Mouse (Mus musculus) left cerebral cortex, postnatal 14 days (tissue): ENCODE measurements around the gene Taf13. TPM values are rescaled to one million over a fixed set of nuclear protein-coding genes. Genes with fewer than 3 reads are reported as not detected.
"Not testable (repeated sequence)": the region's sequence is repeated elsewhere in the genome, so short reads cannot be mapped to it uniquely, and the experiment has no call there.

ENCODE experiments used
- DNase-seq, 2 experiments: peaks; one replicate each; pipeline ENCODE4 v3.0.0; 2021 to 2022; ENCODE audit warnings: low spot score in 2 of 2, mixed read lengths in 1 of 2
- intact Hi-C: fragments of 180-260 bp; cut with DNase I; formaldehyde crosslinking; loops from one replicate; pipeline ENCODE4 v1.15.1; 2025
- microRNA-seq, 2 experiments: library from miRNA; unstranded; fragments of <30 nt; microRNA quantifications; one replicate each; pipeline ENCODE4 v1.2.0; 2022
- total RNA-seq, 2 experiments: library from RNA; stranded (reverse); gene quantifications; 2 replicates each; pipeline ENCODE4 v1.2.3; 2021

Taf13 gene
- total RNA-seq, 2 experiments from 2014 or later, result 30.2 to 36.0 TPM

GRCm38 (mm10) chr3:108569636-108570035, 1.9 kb upstream of the Taf13 start:
- DNase-seq, intact Hi-C loops: not testable (repeated sequence)

- no peak for DNase-seq
- intact Hi-C loops, result no loop called here
Measured at GRCm38 (mm10) chr3:108570813-108571212, 685 bp upstream of the Taf13 start.

DNA sequence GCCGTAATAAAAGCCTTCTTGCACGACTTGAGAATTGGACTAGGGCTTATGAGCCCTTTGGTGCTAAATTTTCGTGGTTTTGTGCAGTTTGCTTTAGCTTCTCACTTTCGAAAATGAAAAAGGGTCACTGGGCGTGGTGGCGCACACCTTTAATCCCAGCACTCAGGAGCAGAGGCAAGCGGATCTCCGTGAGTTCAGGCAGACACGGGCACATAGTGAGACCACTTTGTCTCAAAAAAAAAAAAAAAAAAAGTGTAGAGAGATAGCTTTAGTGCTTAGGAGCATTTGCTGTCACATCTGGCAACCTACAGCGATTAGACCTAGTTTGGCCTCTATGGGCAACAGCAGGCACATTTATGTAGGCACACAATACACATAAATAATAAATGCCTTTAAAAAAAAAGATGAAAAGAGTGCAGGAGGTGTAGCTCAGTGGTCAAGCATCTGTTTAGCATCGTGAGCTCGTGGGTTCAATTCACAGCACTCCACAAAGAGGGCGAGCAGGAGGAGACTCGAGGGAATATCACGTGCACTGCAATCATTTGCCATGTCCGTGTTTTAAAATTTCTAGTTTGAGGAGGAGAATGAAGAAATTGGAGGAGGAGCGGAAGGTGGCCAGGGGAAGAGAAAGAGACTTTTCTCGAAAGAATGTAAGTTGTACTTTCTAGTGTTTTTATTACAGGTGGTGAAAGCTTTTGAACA, 962 bp downstream of the Taf13 start:
- intact Hi-C loops, result no loop called here
- no peak for DNase-seq

DNA sequence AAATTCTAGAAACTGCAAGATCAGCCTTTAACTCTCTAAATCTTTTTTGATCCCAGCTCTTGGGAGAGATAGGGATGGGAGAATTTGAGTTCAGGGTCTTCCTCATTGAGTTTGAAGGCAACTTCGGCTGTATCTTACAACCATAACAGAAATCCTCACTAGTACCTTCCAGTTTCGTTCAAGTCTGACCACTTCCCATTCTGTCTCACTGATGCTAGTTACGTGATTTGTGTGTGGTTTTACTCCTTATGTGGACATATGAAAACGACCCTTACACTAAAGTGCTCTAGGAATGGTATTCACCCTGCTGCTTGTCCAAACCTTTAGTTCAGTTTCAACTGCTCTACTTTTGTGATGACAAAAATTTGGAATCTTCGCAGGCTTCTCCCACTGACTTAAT, 2.5 kb downstream of the Taf13 start:
- intact Hi-C loops, result no loop called here
- DNase-seq, result no peak

GRCm38 (mm10) chr3:108584580-108584979, 13.1 kb downstream of the Taf13 start:
- DNase-seq, result no peak
- intact Hi-C loops, result no loop called here

DNA sequence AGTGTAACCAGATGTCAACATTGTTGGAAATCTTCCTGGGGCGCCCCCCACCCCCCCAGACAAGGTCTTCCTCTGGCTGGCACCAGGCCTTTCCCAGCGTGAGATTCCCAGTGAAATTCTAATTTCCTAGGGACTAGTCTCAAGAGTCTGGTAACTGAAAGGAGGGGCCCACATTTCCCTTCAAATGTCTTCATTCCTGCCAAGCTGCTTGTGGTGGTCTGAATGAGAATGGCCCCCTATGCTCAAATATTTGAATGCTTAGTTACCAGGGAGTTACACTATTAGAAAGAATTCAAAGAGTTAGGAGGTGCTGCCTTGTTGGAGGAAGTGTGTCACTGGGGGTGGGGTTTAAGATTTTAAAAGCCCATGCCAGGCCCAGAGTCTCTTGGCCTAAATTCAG, 16.9 kb downstream of the Taf13 start:
- DNase-seq, result no peak

DNA sequence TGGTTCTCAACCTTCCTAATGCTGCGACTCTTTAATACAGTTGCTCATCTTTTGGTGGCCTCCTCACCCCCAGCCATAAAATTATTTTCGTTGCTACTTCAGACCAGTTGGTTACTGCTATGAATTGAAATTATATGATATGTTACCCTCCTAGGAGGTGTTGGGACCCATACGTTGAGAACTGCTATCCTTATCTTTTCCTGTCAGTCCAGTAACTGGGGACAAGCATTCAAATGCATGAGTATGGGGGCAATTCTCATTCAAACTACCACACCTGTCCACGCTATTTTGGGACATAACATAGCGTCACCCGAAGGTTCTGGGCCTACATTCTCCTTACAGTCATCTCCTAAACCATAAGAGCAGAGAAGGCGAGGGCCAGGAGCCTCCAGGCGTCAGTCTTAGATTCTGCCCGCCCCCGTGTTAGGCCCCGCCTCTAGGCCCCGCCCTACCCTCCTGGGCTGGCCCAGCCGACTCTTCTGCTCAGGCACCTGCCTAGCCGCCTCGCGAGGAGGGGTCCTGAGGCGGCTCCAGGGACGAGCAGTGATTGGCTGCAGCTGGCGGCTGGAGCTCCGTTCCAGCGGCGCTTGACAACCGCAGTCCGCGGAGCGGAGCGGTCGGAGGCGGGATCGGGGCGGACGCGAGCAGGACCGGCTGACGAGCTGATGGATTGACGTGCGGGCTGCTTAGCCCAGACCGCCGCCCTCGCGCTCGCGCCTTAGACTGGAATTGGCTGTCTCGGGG, 19.5 kb downstream of the Taf13 start, which contains the start of gene Wdr47:
Gene Wdr47 (plus strand): TSS at position 494 of the 744 bp plus-strand sequence.
- intact Hi-C loops, result no loop called here
- peak; percentile 96 to 97 for DNase-seq

More for the DNA sequence above, 16.9 kb downstream of the Taf13 start:
- intact Hi-C loops, result no loop called here

GRCm38 (mm10) chr3:108591530-108592522, 20.3 kb downstream of the Taf13 start:
- DNase-seq, result no peak
- intact Hi-C loops, result no loop called here

- intact Hi-C loops, result no loop called here
- DNase-seq, result no peak
Measured at GRCm38 (mm10) chr3:108608906-108609305, 37.4 kb downstream of the Taf13 start.

Small RNA genes within 50 kb of the gene (microRNA-seq; reads per million reads assigned to microRNA genes)
- 0 reads per million in 2 experiments for gene Gm22860

Other genes starting within 250 kb of the Taf13 start
- gene Mybphl, start 206.8 kb upstream of the Taf13 start, total RNA-seq, result under 1 TPM in 1 of 2 experiments, not detected in 1; 0.55 TPM
- 10 to 100 TPM; 14.7 to 15.8 TPM for gene Psrc1, start 187.9 kb upstream of the Taf13 start, total RNA-seq
- gene Celsr2, start 156.1 kb upstream of the Taf13 start, total RNA-seq, result 100 to 1,000 TPM; 182 to 194 TPM
- 100 to 1,000 TPM; 198 to 206 TPM for gene Sars, start 126.5 kb upstream of the Taf13 start, total RNA-seq
- 1 to 10 TPM; 1.4 to 1.8 TPM for gene 1700013F07Rik, start 37.5 kb upstream of the Taf13 start, total RNA-seq
- gene 5330417C22Rik, start 35.2 kb upstream of the Taf13 start, total RNA-seq, result 10 to 100 TPM; 26.9 to 31.9 TPM
- gene Tmem167b, start 9.2 kb upstream of the Taf13 start, total RNA-seq, result 10 to 100 TPM; 36.3 to 39.0 TPM
- 100 to 1,000 TPM; 131 to 147 TPM for gene Wdr47, start 19.6 kb downstream of the Taf13 start, total RNA-seq
- gene Clcc1, start 82.2 kb downstream of the Taf13 start, total RNA-seq, result 10 to 100 TPM; 23.4 to 23.5 TPM
- gene Gpsm2, start 150.6 kb downstream of the Taf13 start, total RNA-seq, result 10 to 100 TPM; 18.0 TPM
- under 1 TPM in 1 of 2 experiments, not detected in 1; 0.09 TPM for gene Aknad1, start 168.0 kb downstream of the Taf13 start, total RNA-seq